In genomic region chr5:38318966-38319786, GRCm38 (mm10) we compare ENCODE assay signal across 9 mouse cellular contexts. TPM values are rescaled to one million over a fixed set of nuclear protein-coding genes. Genes with fewer than 3 reads are reported as not detected.
A peak's percentile ranks its signal among the peaks of the same experiment; 100 is the strongest.
DNase-seq lines count a peak whose midpoint lies in the region; ATAC-seq and TF ChIP-seq lines count a peak whose summit lies in the region.
"Had no signal": no experiment of that assay in that cellular context is flagged by ENCODE, and none has a peak within 500 bp of the region (broad histone marks: within the 10 kb centered on the region; RNA-seq: fewer than 3 reads in every experiment).

Gene Drd5, plus strand, starts transcription at chr5:38319367.

- intact Hi-C loops in heart, adult 2 months (cut with DNase I): no loop called here

- TF ChIP-seq POLR2A in heart, adult 2 months (IDR thresholded peaks at IDR 0.05; ENCODE audit: insufficient read depth, low read depth, low read length): no peak

- H3K4me1 ChIP-seq in heart, embryonic 12.5 days (replicated peaks): peaks cover 8% of the 10 kb centered on the region; the same call in 1 of the 2 replicates
- H3K4me1 ChIP-seq in heart, adult 2 months (ENCODE audit: control insufficient read depth, insufficient read depth, low read length): no peaks in the 10 kb centered on the region
- no peaks in the 10 kb centered on the region for H3K4me1 ChIP-seq in ES-E14 (ENCODE audit: control insufficient read depth in 2 of 2, insufficient read depth in 2 of 2, low read length in 2 of 2, poor library complexity in 1 of 2)
- H3K4me1 ChIP-seq in forebrain, embryonic 15.5 days: peaks cover 9% of the 10 kb centered on the region
- peaks cover 6% of the 10 kb centered on the region; the same call in 1 of the 2 replicates for H3K4me1 ChIP-seq in midbrain, embryonic 11.5 days (ENCODE audit: control insufficient read depth, insufficient read depth, low read length)

- H3K4me2 ChIP-seq in heart, embryonic 12.5 days: peak within 1 kb of the TSS; percentile 67
- H3K4me2 ChIP-seq in forebrain, embryonic 15.5 days (replicated peaks): peak within 1 kb of the TSS; percentile 86
- peak within 1 kb of the TSS; percentile 76 for H3K4me2 ChIP-seq in midbrain, embryonic 11.5 days

- in situ Hi-C loops in ES-E14 (cut with MboI; ENCODE audit: low sequenced_read_pairs in 2 of 2, unreplicated experiment in 2 of 2): loop anchor here (10.0 to 25.0 kb wide), 3 partner anchors 293 to 443 kb away; no protein-coding TSS in a partner anchor

- DNase-seq in heart, adult 2 months: no peak
- DNase-seq in ES-E14 (ENCODE audit: low read depth, low spot score): peak; percentile 16
- peak; percentile 91 for DNase-seq in midbrain, embryonic 11.5 days (ENCODE audit: low spot score, missing footprints)
- no peak for DNase-seq in c-Kit-positive CD71-positive TER-119-positive erythroid progenitor cells, embryonic 14.5 days (ENCODE audit: low spot score)

- 3% methylated on average over 66 of the region's 67 CpGs for WGBS in heart, embryonic 12.5 days
- WGBS in heart, adult 2 months: 3% methylated on average over 65 of the region's 67 CpGs
- WGBS in forebrain, embryonic 15.5 days: 2% methylated on average over 67 of the region's 67 CpGs
- WGBS in midbrain, embryonic 11.5 days: 2% methylated on average over 65 of the region's 67 CpGs

- H3K9ac ChIP-seq in heart, embryonic 12.5 days: peak within 1 kb of the TSS; percentile 18; the same call in 1 of the 2 replicates
- H3K9ac ChIP-seq in heart, adult 2 months (ENCODE audit: low read depth, low read length): no peak within 1 kb of the TSS
- peak within 1 kb of the TSS; percentile 57 for H3K9ac ChIP-seq in ES-E14 (ENCODE audit: insufficient read depth, low read depth, low read length, poor library complexity, severe bottlenecking)
- peak within 1 kb of the TSS; percentile 45; the same call in 1 of the 2 replicates for H3K9ac ChIP-seq in forebrain, embryonic 15.5 days (replicated peaks)
- H3K9ac ChIP-seq in midbrain, embryonic 11.5 days (ENCODE audit: low read length): peak within 1 kb of the TSS; percentile 27
- H3K9ac ChIP-seq: liver, embryonic 14.5 days had no signal

- ATAC-seq in heart, embryonic 12.5 days (ENCODE audit: insufficient number of reproducible peaks, low FRiP score): no peak
- peak; percentile 57 for ATAC-seq in forebrain, embryonic 15.5 days (replicated peaks)
- peak; percentile 24; the same call in 1 of the 2 replicates for ATAC-seq in midbrain, embryonic 11.5 days (ENCODE audit: low FRiP score)
- ATAC-seq in activated CD4-positive, CD25-positive, alpha-beta regulatory T cell, adult 4 months: no peak
- no peak for ATAC-seq in inflammation-experienced regulatory T-cells, adult 6 months

- 0 out of 2 replicates have a peak, but pooled peaks cover 4% of the 10 kb centered on the region for H3K9me3 ChIP-seq in heart, embryonic 12.5 days (replicated peaks)
- H3K9me3 ChIP-seq in ES-E14 (ENCODE audit: control insufficient read depth, insufficient read depth, low read depth, low read length): no peaks in the 10 kb centered on the region
- no peaks in the 10 kb centered on the region for H3K9me3 ChIP-seq in forebrain, embryonic 15.5 days
- H3K9me3 ChIP-seq in midbrain, embryonic 11.5 days (ENCODE audit: control insufficient read depth, low read length): no peaks in the 10 kb centered on the region

- TF ChIP-seq CTCF in heart, adult 2 months (IDR thresholded peaks at IDR 0.05): no peak

- H3K36me3 ChIP-seq in heart, embryonic 12.5 days: no peaks in the 10 kb centered on the region
- no peaks in the 10 kb centered on the region for H3K36me3 ChIP-seq in heart, adult 2 months (ENCODE audit: control insufficient read depth, insufficient read depth, low read length)
- no peaks in the 10 kb centered on the region for H3K36me3 ChIP-seq in ES-E14 (ENCODE audit: control insufficient read depth, insufficient read depth, low read length, poor library complexity, severe bottlenecking)
- H3K36me3 ChIP-seq in forebrain, embryonic 15.5 days: no peaks in the 10 kb centered on the region
- H3K36me3 ChIP-seq in midbrain, embryonic 11.5 days (ENCODE audit: control insufficient read depth, insufficient read depth, low read length): no peaks in the 10 kb centered on the region

- H3K27me3 ChIP-seq in heart, embryonic 12.5 days (replicated peaks): peaks cover 93% of the 10 kb centered on the region
- peaks cover 7% of the 10 kb centered on the region for H3K27me3 ChIP-seq in heart, adult 2 months (ENCODE audit: control insufficient read depth, insufficient read depth, low read length)
- H3K27me3 ChIP-seq in forebrain, embryonic 15.5 days: peaks cover 33% of the 10 kb centered on the region
- H3K27me3 ChIP-seq in midbrain, embryonic 11.5 days (ENCODE audit: control insufficient read depth, insufficient read depth, low read length): peaks cover 30% of the 10 kb centered on the region

- H3K4me3 ChIP-seq in heart, embryonic 12.5 days: peak within 1 kb of the TSS; percentile 40
- H3K4me3 ChIP-seq in heart, adult 2 months: no peak within 1 kb of the TSS
- H3K4me3 ChIP-seq in ES-E14 (ENCODE audit: insufficient read depth in 1 of 2, low read depth in 1 of 2, low read length in 2 of 2, poor library complexity in 1 of 2, severe bottlenecking in 1 of 2): peak within 1 kb of the TSS; percentile 67
- H3K4me3 ChIP-seq in forebrain, embryonic 15.5 days: peak within 1 kb of the TSS; percentile 46
- H3K4me3 ChIP-seq in midbrain, embryonic 11.5 days (ENCODE audit: low read depth, low read length): peak within 1 kb of the TSS; percentile 36

- TF ChIP-seq EP300 in heart, adult 2 months (IDR thresholded peaks at IDR 0.05; ENCODE audit: insufficient read depth, low read depth, low read length): no peak

- H3K79me2 ChIP-seq in heart, adult 2 months (replicated peaks; ENCODE audit: control insufficient read depth, insufficient read depth, low read length): no peaks in the 10 kb centered on the region

- no peak within 1 kb of the TSS for H3K27ac ChIP-seq in heart, embryonic 12.5 days (ENCODE audit: poor library complexity, severe bottlenecking)
- H3K27ac ChIP-seq in heart, adult 2 months: no peak within 1 kb of the TSS
- no peak within 1 kb of the TSS for H3K27ac ChIP-seq in ES-E14 (ENCODE audit: insufficient read depth, low read depth, low read length, poor library complexity, severe bottlenecking)
- H3K27ac ChIP-seq in forebrain, embryonic 15.5 days (replicated peaks): no peak within 1 kb of the TSS
- H3K27ac ChIP-seq in midbrain, embryonic 11.5 days (ENCODE audit: low read depth, low read length): no peak within 1 kb of the TSS
- H3K27ac ChIP-seq: liver, embryonic 14.5 days had no signal

TF ChIP-seq in ES-E14, 5 proteins besides CTCF, POLR2A, EP300 and RAD21:
- no peak for TF ChIP-seq HCFC1 (IDR thresholded peaks at IDR 0.05; ENCODE audit: borderline replicate concordance, insufficient read depth, low read length)
- TF ChIP-seq ZC3H11A (IDR thresholded peaks at IDR 0.05; ENCODE audit: borderline replicate concordance, low read depth, low read length): no peak
- TF ChIP-seq ZNF384 (IDR thresholded peaks at IDR 0.05; ENCODE audit: low read depth, low read length): no peak
- TF ChIP-seq MAFK (IDR thresholded peaks at IDR 0.05; ENCODE audit: insufficient read depth, low read depth, low read length): no peak
- TF ChIP-seq CHD2 (IDR thresholded peaks at IDR 0.05; ENCODE audit: low read depth, low read length): no peak
TF ChIP-seq in ES-E14: peak in this region for 0.

RNA-seq across cellular contexts. Expression of gene Drd5, which starts in this region (rescaled TPM):
- not detected in 2 replicates for polyA plus RNA-seq in heart, embryonic 12.5 days (2016; fragmentation: Nextera tagmentation; extraction: Ambion mirVana)
- not detected for total RNA-seq in heart, adult 2 months (2021)
- polyA plus RNA-seq in heart, adult 2 months (2012; rRNA removed): not detected in 2 replicates
- total RNA-seq in ES-E14 (2012; rRNA removed): not detected in 2 replicates
- 0.33 and 0.34 TPM in 2 replicates for polyA plus RNA-seq in forebrain, embryonic 15.5 days (2015; fragmentation: Nextera tagmentation; extraction: Ambion mirVana)
- 0.11 TPM in 1 of 2 replicates, not detected in the other for polyA plus RNA-seq in midbrain, embryonic 11.5 days (2014; fragmentation: Nextera tagmentation; extraction: Ambion mirVana)
- not detected for polyA plus RNA-seq in activated CD4-positive, CD25-positive, alpha-beta regulatory T cell, adult 4 months (2017; shearing (Covaris generic))
- under 1 TPM in 1 of 3 experiments, not detected in 2; 0.13 TPM for polyA plus RNA-seq in inflammation-experienced regulatory T-cells, adult 6 months (2017; shearing (Covaris generic))
- polyA plus RNA-seq: liver, embryonic 14.5 days had no signal

Comparison
In these comparisons a context has a peak if more than half of its experiments do, and no peak if none do; other contexts are left out.
1. Peak in DNase-seq, H3K4me3 ChIP-seq and H3K9ac ChIP-seq in ES-E14; RNA of the gene not detected or under 1 TPM.
2. Peak in ATAC-seq, H3K4me3 ChIP-seq, H3K9ac ChIP-seq and H3K4me2 ChIP-seq in forebrain, embryonic 15.5 days; RNA of the gene not detected or under 1 TPM.
3. Peak in DNase-seq, ATAC-seq, H3K4me3 ChIP-seq, H3K9ac ChIP-seq and H3K4me2 ChIP-seq in midbrain, embryonic 11.5 days; RNA of the gene not detected or under 1 TPM.